Mouse (Mus musculus): ENCODE data around the gene Tmem151b. TPM values are rescaled to one million over a fixed set of nuclear protein-coding genes. Genes with fewer than 3 reads are reported as not detected.

Gene Tmem151b
- polyA plus RNA-seq, 1 experiment from 2014 or later = 1.0 TPM

- peak overlapping the region; percentile 91 for H3K27ac ChIP-seq (ENCODE audit: low read depth, low read length)
- no peaks in the 10 kb centered on the region for H3K27me3 ChIP-seq (ENCODE audit: control insufficient read depth, insufficient read depth, low read length)
- H3K4me1 ChIP-seq (ENCODE audit: control insufficient read depth, insufficient read depth, low read length) = peaks cover 37% of the 10 kb centered on the region
- no peak overlapping the region for H3K4me3 ChIP-seq (ENCODE audit: low read depth, low read length)
- no peaks in the 10 kb centered on the region for H3K9me3 ChIP-seq (replicated peaks; ENCODE audit: control insufficient read depth, low read length)
- peak overlapping the region; percentile 34; the same call in 1 of the 2 replicates for H3K9ac ChIP-seq (ENCODE audit: low read depth, low read length)
- 56% methylated on average over 23 of the region's 23 CpGs for WGBS (ENCODE audit: insufficient replicate concordance)
- 0 out of 2 replicates have a peak, but pooled peaks cover 5% of the 10 kb centered on the region for H3K36me3 ChIP-seq (ENCODE audit: control insufficient read depth, insufficient read depth, low read length)
- no peak for ATAC-seq (replicated peaks; ENCODE audit: insufficient number of reproducible peaks, low FRiP score, low TSS enrichment)
- peak overlapping the region; percentile 27 for H3K4me2 ChIP-seq
Measured at GRCm38 (mm10) chr17:45585725-45586448, 36.4 kb upstream of the Tmem151b start.

DNA sequence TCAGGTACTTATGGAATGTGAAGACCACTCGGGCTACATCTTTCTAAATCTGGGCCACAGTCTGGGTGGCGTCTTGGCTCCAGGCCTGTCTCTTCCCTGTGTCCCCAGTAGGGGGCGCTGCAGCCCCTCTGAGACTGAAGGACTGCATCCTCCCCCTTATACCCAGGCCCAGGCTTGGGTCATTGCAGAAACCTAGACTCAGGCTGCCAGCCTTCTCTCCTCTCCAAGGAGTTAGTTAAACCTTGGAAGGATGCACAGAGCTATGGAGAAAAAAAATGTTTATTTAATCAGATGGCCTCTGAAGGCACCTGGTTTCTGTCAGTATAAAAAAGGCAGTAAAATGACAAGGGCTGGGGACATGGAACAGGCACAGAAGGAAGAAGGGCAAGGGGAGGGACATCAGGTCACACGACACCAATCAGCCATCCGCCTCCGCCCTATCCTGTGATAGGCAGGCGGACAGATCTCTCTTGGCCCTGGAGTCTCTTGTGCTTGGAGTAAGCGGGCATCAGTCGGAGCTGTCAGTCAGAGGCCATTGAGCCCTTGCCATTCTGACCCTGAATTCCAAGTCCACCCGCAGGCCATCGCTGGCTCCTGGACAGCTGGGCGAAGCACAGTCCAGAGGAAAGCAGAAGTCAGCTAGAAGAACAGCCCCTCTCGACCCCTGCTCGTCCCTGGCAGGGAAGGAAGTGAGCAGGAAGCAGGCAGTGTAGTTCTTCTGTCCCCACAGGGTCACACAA is 35.6 kb upstream of the Tmem151b start:
- ATAC-seq (replicated peaks; ENCODE audit: insufficient number of reproducible peaks, low FRiP score, low TSS enrichment) = peak; percentile 55
- WGBS (ENCODE audit: insufficient replicate concordance) = 10% methylated on average over 14 of the region's 14 CpGs
- H3K9ac ChIP-seq (ENCODE audit: low read depth, low read length) = peak overlapping the region; percentile 60
- H3K4me3 ChIP-seq (ENCODE audit: low read depth, low read length) = 0 out of 2 replicates have a peak overlapping the region, but pooled peaks have one; percentile 2
- H3K27me3 ChIP-seq (ENCODE audit: control insufficient read depth, insufficient read depth, low read length) = no peaks in the 10 kb centered on the region
- 0 out of 2 replicates have a peak, but pooled peaks cover 5% of the 10 kb centered on the region for H3K36me3 ChIP-seq (ENCODE audit: control insufficient read depth, insufficient read depth, low read length)
- H3K4me1 ChIP-seq (ENCODE audit: control insufficient read depth, insufficient read depth, low read length) = peaks cover 38% of the 10 kb centered on the region
- no peaks in the 10 kb centered on the region for H3K9me3 ChIP-seq (replicated peaks; ENCODE audit: control insufficient read depth, low read length)
- peak overlapping the region; percentile 91 for H3K27ac ChIP-seq (ENCODE audit: low read depth, low read length)
- H3K4me2 ChIP-seq = peak overlapping the region; percentile 45

GRCm38 (mm10) chr17:45584096-45584896 is 34.8 kb upstream of the Tmem151b start:
- peak; percentile 49 for ATAC-seq (replicated peaks; ENCODE audit: insufficient number of reproducible peaks, low FRiP score, low TSS enrichment)
- 29% methylated on average over 12 of the region's 12 CpGs for WGBS (ENCODE audit: insufficient replicate concordance)

DNA sequence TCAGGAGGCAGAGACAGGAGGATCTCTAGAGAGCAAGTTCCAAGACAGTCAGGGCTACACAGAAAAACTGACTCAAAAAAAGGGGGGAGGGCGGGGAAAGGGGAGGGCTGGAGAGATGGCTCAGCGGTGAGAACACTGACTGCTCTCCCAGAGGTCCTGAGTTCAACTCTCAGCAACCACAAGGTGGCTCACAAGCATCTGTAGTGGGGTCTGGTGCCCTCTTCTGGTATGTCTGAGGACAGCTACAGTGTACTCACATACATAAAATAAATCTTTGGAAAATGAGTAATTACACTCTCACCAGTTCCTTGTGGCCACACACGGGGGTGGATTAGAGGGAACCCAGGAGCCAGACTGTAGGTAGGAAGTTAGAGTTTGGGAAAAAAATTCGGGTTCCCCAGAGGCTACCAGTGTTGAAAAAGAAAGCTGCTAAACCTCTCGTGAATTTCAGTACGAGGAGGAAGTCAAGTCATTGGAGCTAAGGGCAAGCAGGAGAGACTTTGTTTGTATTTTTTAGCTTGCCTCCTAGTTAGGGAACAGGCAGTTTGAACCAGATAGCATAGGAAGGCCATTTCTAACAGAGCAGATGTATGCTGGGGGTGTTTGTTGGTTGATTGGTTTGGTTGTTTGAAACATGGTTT is 33.4 kb upstream of the Tmem151b start:
- 0 out of 2 replicates have a peak, but pooled peaks cover 2% of the 10 kb centered on the region for H3K36me3 ChIP-seq (ENCODE audit: control insufficient read depth, insufficient read depth, low read length)
- ATAC-seq (replicated peaks; ENCODE audit: insufficient number of reproducible peaks, low FRiP score, low TSS enrichment) = no peak
- 69% methylated on average over 6 of the region's 6 CpGs for WGBS (ENCODE audit: insufficient replicate concordance)
- peaks cover 42% of the 10 kb centered on the region for H3K4me1 ChIP-seq (ENCODE audit: control insufficient read depth, insufficient read depth, low read length)
- H3K4me2 ChIP-seq = no peak overlapping the region
- no peak overlapping the region for H3K4me3 ChIP-seq (ENCODE audit: low read depth, low read length)
- H3K27me3 ChIP-seq (ENCODE audit: control insufficient read depth, insufficient read depth, low read length) = no peaks in the 10 kb centered on the region
- no peak overlapping the region for H3K9ac ChIP-seq (ENCODE audit: low read depth, low read length)
- no peaks in the 10 kb centered on the region for H3K9me3 ChIP-seq (replicated peaks; ENCODE audit: control insufficient read depth, low read length)
- no peak overlapping the region for H3K27ac ChIP-seq (ENCODE audit: low read depth, low read length)

More at GRCm38 (mm10) chr17:45584096-45584896, 34.8 kb upstream of the Tmem151b start:
- Histone ChIP-seq H3K4me2 (peak overlapping the region; percentile 45), H3K27me3 (ENCODE audit: control insufficient read depth, insufficient read depth, low read length) (no peaks in the 10 kb centered on the region), H3K4me3 (ENCODE audit: low read depth, low read length) (no peak overlapping the region), H3K27ac (ENCODE audit: low read depth, low read length) (peak overlapping the region; percentile 91), H3K4me1 (ENCODE audit: control insufficient read depth, insufficient read depth, low read length) (peaks cover 38% of the 10 kb centered on the region), H3K9ac (ENCODE audit: low read depth, low read length) (peak overlapping the region; percentile 60), H3K9me3 (replicated peaks; ENCODE audit: control insufficient read depth, low read length) (no peaks in the 10 kb centered on the region), H3K36me3 (ENCODE audit: control insufficient read depth, insufficient read depth, low read length) (0 out of 2 replicates have a peak, but pooled peaks cover 5% of the 10 kb centered on the region)

GRCm38 (mm10) chr17:45582188-45582587 is 32.7 kb upstream of the Tmem151b start:
- Histone ChIP-seq H3K36me3 (ENCODE audit: control insufficient read depth, insufficient read depth, low read length) (0 out of 2 replicates have a peak, but pooled peaks cover 2% of the 10 kb centered on the region), H3K9ac (ENCODE audit: low read depth, low read length) (no peak overlapping the region), H3K9me3 (replicated peaks; ENCODE audit: control insufficient read depth, low read length) (no peaks in the 10 kb centered on the region), H3K4me3 (ENCODE audit: low read depth, low read length) (no peak overlapping the region), H3K4me2 (no peak overlapping the region), H3K27me3 (ENCODE audit: control insufficient read depth, insufficient read depth, low read length) (no peaks in the 10 kb centered on the region), H3K4me1 (ENCODE audit: control insufficient read depth, insufficient read depth, low read length) (peaks cover 42% of the 10 kb centered on the region), H3K27ac (ENCODE audit: low read depth, low read length) (no peak overlapping the region)
- 74% methylated on average over 6 of the region's 6 CpGs for WGBS (ENCODE audit: insufficient replicate concordance)
- no peak for ATAC-seq (replicated peaks; ENCODE audit: insufficient number of reproducible peaks, low FRiP score, low TSS enrichment)

GRCm38 (mm10) chr17:45581567-45581983 is 32.1 kb upstream of the Tmem151b start:
- no peak for ATAC-seq (replicated peaks; ENCODE audit: insufficient number of reproducible peaks, low FRiP score, low TSS enrichment)
- no peak overlapping the region for H3K27ac ChIP-seq (ENCODE audit: low read depth, low read length)
- WGBS (ENCODE audit: insufficient replicate concordance) = 18% methylated on average over 2 of the region's 2 CpGs

DNA sequence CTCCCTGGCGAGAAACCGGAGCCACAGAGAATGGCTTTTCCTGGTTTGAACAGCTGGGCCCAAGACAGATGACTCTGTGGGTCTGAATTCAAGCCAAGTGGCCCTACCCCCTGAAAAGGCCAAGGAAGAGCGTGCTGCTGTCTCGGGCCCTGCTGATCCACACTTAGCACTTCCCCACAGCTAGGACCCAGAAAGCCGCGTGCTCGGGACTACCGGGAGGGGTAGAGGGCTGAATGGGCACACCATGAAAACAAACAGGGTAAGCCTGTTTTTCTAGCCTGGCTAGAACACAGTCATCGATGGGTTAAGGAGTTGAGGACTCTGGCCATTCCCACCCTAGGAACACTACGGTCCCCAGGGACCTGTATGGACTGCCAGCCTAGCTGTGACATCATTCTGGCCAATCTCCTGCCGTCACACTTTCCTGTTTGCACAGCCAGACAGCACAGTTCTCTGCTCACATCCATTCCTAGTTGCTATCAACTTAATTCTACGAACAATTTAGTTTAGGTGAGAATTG is 31.5 kb upstream of the Tmem151b start:
- Histone ChIP-seq H3K9me3 (replicated peaks; ENCODE audit: control insufficient read depth, low read length) (no peaks in the 10 kb centered on the region), H3K27ac (ENCODE audit: low read depth, low read length) (peak overlapping the region; percentile 17; the same call in 1 of the 2 replicates), H3K27me3 (ENCODE audit: control insufficient read depth, insufficient read depth, low read length) (no peaks in the 10 kb centered on the region), H3K4me1 (ENCODE audit: control insufficient read depth, insufficient read depth, low read length) (peaks cover 39% of the 10 kb centered on the region), H3K4me3 (ENCODE audit: low read depth, low read length) (no peak overlapping the region), H3K36me3 (ENCODE audit: control insufficient read depth, insufficient read depth, low read length) (no peaks in the 10 kb centered on the region), H3K4me2 (no peak overlapping the region), H3K9ac (ENCODE audit: low read depth, low read length) (peak overlapping the region; percentile 34)
- no peak for ATAC-seq (replicated peaks; ENCODE audit: insufficient number of reproducible peaks, low FRiP score, low TSS enrichment)
- 41% methylated on average over 12 of the region's 12 CpGs for WGBS (ENCODE audit: insufficient replicate concordance)

More at GRCm38 (mm10) chr17:45581567-45581983, 32.1 kb upstream of the Tmem151b start:
- peaks cover 42% of the 10 kb centered on the region for H3K4me1 ChIP-seq (ENCODE audit: control insufficient read depth, insufficient read depth, low read length)
- H3K9me3 ChIP-seq (replicated peaks; ENCODE audit: control insufficient read depth, low read length) = no peaks in the 10 kb centered on the region
- no peak overlapping the region for H3K9ac ChIP-seq (ENCODE audit: low read depth, low read length)
- no peak overlapping the region for H3K4me2 ChIP-seq
- H3K4me3 ChIP-seq (ENCODE audit: low read depth, low read length) = no peak overlapping the region
- H3K36me3 ChIP-seq (ENCODE audit: control insufficient read depth, insufficient read depth, low read length) = no peaks in the 10 kb centered on the region
- H3K27me3 ChIP-seq (ENCODE audit: control insufficient read depth, insufficient read depth, low read length) = no peaks in the 10 kb centered on the region

Data from heart, embryonic 11.5 days (tissue).